Mouse (Mus musculus) liver (tissue): Measurements from ENCODE around the gene Arrb2.
"Not testable (repeated sequence)": the region's sequence is repeated elsewhere in the genome, so short reads cannot be mapped to it uniquely, and the experiment has no call there.

Experiments
- DNase-seq: peaks from one replicate; pipeline ENCODE4 v3.0.0-alpha.2; 2020; ENCODE audit warnings: mixed read lengths

Gene Arrb2

DNA sequence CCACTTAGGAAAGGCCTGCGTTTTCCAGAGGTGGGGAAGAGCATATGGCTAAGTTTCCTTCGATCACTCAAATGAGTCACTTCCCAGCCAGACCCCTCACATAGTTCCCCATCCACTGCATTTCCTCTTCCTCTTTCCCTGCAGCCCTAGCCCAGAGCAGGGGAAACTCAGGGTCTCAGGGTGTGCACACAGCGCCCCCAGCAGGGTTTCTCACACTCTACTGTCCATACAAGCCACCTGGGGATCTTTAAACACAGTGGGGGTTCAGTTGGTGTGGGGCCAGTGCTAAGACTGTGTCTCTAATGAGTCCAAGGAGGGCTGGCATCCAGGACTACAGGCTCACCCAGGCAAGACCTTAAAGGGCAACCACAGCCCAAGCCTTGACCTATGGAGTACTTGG, 14.3 kb downstream of the Arrb2 start:
- no peak for DNase-seq

DNA sequence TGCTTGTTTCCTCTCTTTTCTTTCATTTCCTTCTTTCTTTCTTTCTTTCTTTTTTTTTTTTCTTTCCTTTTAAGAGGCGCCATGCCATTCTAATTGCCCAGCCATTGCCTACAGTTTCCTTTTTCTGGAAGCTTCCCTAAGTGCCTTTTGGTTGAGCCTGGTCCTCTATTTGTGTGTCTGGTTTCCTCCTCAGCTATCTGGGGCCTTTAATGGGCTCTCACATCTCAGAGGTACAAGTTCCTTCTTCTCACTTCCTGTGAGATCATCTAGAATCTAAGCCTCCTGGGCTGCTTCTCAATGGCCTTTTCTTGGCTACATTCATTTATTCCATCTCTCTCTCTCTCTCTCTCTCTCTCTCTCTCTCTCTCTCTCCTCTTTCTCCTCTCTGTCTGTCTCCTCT, 14.9 kb downstream of the Arrb2 start:
- no peak for DNase-seq

DNA sequence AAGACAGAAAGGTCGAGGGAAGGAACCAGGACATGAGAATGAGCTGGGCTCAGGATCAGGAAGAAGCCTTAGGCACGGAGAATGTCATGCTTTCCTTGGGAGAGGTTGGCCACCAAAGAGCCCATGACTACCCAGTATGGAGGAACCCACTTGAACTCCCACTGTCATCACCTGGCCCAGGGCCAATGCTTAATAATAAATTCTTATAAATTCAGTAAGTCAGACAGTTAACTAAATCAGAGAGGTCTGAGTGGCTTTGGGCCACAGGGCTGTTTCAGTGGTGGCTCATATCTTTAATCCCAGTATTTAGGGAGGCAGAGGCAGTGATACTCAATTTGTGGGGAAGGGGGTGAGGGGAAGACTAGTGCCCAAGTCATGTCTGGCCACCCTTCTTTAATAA, 18.5 kb downstream of the Arrb2 start:
- no peak for DNase-seq

- DNase-seq: peak; percentile 96
Observed at GRCm38 (mm10) chr11:70451797-70452498, 19.5 kb downstream of the Arrb2 start, which contains the start of gene Med11. Gene Med11 (plus strand): TSS chr11:70451919.

DNA sequence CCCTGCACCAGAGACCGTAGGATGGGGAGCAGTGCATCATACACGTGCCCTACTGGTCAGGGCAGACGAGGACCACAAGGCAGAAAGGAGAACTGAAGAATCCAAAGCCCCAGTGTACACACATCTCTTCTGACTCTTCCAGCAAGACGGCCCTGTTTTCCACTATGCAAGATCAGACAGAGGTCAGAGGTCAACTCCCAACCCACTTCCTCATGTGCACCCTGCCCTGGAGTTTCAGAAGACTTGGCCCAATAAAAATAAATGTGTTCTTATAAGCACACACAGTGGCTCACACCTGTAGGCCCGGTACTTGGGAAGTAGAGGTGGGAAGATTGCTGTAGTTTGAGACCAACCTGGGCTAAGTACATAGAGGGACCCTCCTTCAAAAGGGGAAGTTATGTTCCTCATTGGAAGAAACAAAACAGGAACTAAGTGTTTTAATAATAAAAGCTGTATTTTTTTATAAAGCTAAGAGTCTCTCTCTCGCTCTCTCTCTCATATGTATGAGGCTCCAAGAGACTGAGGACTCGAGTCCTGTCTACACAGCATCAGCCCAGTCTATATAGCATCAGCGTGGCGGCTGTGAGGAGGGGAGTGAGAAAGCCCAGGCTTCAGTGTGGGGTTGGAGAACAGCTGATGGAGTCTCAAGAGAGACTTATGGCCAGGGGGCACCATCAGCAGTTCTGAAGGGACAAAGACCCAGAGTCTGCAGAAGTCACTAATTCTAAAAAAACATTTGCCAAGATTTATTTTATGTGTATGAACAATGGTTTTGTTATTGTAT, 21.0 kb downstream of the Arrb2 start:
- DNase-seq: no peak

- DNase-seq: no peak
Observed at GRCm38 (mm10) chr11:70458688-70459600, 26.5 kb downstream of the Arrb2 start, which contains the start of gene Zmynd15. Gene Zmynd15 (plus strand): TSS chr11:70459433.

- no peak for DNase-seq
Observed at GRCm38 (mm10) chr11:70459601-70460101, 27.2 kb downstream of the Arrb2 start, which contains the start of gene Cxcl16. Gene Cxcl16 (minus strand): TSS chr11:70459984.

DNA sequence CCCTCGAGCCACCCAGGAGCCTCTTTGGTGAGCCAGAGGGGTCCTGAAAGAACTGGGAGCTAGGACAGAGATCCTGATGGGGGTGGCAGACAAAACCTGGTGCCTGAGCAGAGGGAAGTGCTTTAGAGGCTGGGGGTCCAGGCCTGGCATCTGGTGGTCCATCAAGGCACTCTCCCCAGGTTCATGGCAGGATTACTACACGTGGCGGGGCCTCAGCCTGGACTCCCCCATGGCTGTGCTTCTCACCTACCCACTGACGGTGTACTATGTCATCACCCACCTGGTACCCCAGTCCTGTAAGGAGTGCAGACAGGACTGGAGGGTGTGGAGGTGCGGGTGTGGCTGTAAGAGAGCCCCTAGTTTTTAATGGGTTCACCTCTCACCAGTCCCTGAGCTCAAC, 31.5 kb downstream of the Arrb2 start:
- no peak for DNase-seq

DNA sequence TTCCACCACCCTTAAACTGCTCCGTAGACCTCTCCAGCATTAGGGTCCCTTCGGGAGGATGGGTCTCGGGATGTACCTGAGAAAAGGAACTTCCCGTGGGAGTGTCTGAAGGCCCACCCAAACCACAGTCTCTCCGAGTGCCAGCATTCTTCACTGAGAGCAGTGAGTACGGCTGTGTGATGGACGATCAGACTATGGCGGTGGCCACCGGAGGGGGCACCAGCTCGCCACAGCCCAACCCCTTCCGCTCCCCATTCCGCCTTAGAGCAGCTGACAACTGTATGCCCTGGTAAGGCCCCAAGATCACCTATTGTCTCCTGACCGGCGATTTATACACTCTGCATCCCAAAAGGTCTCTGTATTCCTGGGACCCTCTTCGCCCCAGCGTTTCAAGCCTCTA, 32.8 kb downstream of the Arrb2 start:
- no peak for DNase-seq

DNA sequence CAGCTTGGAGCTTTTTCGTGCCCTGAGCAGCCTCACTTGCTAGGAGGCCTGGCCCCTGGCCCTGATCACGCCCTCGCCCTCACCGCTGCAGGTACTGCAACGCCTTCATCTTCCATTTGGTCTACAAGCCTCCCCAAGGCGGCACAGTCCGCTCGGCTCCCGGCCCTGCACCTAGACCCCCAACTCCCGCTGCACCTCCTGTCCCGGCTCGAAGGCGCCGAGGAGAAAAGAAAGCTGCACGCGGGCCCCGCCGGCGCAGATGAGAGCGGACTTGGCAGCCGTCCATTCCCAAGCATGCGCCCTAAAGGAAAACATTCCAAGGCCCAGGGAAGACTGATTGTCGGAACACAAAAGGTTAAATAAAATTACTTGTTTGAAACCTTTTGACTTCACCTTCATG, 33.4 kb downstream of the Arrb2 start:
- DNase-seq: peak; percentile 15

- no peak for DNase-seq
Observed at GRCm38 (mm10) chr11:70467902-70468619, 35.6 kb downstream of the Arrb2 start.

DNA sequence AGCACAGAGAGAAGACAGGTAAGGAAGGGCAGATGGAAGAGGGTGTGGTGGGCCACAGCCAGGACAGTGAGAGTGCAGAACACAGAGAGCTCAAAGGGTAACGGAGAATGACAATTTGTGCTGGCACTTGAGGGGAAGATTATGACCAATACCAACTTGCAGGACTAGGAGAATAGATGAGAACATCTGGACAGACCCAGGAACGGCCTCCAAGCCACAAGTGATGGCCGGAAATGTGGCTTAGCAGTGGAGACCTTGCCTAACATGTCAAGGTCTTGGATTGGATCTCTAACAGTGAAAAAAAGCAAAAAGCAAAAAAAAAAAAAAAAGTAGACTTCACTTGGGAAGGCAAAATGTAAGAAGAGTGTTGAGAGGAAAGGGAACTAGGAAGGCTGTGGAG, 37.3 kb downstream of the Arrb2 start:
- DNase-seq: no peak

- DNase-seq: no peak
Observed at GRCm38 (mm10) chr11:70472716-70473115, 40.3 kb downstream of the Arrb2 start.

DNA sequence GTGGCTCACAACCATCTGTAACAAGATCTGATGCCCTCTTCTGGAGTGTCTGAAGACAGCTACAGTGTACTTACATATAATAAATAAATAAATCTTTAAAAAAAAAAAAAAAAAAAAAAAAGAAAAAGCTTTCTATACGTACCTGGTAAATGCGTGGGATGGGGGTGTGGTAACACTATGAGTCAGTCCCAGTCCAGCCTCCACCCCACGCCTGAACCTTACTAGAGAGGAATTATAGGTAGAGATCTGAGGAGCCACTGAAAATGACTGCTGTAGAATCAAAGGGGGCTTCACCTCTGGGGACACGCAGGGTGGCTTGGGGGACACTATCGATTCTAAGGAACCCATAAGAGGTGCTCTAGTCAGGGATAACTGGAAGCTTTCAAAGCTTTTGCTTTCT, 40.9 kb downstream of the Arrb2 start:
- not testable (repeated sequence) for DNase-seq

GRCm38 (mm10) chr11:70474872-70475534, 42.6 kb downstream of the Arrb2 start:
- no peak for DNase-seq

GRCm38 (mm10) chr11:70485498-70485897, 53.1 kb downstream of the Arrb2 start:
- DNase-seq: no peak

DNA sequence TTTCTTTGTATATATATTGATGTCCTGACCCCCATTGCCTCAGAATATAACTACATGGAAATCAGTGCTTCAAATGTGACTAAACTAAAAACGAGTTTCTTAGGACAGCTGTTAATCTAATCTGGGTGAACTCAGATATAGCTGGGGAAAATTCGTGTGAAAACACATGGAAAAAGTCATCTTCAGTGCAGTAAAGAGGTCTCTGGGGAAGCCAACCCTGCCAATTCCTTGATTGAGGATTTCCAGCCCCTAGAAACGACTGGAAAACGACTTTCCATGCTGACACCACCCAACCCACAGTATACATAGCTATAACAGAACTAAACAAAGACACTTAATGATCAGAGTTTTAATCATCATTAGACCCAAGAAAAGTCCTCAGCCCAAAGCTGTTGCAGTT, 55.4 kb downstream of the Arrb2 start:
- DNase-seq: no peak

- DNase-seq: no peak
Observed at GRCm38 (mm10) chr11:70489138-70489537, 56.7 kb downstream of the Arrb2 start.

- DNase-seq: no peak
Observed at GRCm38 (mm10) chr11:70489684-70490083, 57.2 kb downstream of the Arrb2 start.
